Mouse (Mus musculus): ENCODE measurements around the gene Utrn.

The Utrn gene

GRCm38 (mm10) chr10:12703526-12703925 lies 165.6 kb downstream of the Utrn start:
- Histone ChIP-seq H3K27me3 (ENCODE audit: control insufficient read depth, insufficient read depth, low read length, poor library complexity, severe bottlenecking) (no peaks in the 10 kb centered on the region), H3K36me3 (ENCODE audit: control insufficient read depth, insufficient read depth, low read length, poor library complexity, severe bottlenecking) (peaks cover 1% of the 10 kb centered on the region; the same call in 1 of the 2 replicates)
- DNase-seq (ENCODE audit: low read depth, low spot score), result no peak

GRCm38 (mm10) chr10:12702140-12702539 lies 167.0 kb downstream of the Utrn start:
- DNase-seq (ENCODE audit: low read depth, low spot score), result no peak
- peaks cover 1% of the 10 kb centered on the region for H3K36me3 ChIP-seq (ENCODE audit: control insufficient read depth, insufficient read depth, low read length, poor library complexity, severe bottlenecking)
- no peaks in the 10 kb centered on the region for H3K27me3 ChIP-seq (ENCODE audit: control insufficient read depth, insufficient read depth, low read length, poor library complexity, severe bottlenecking)

GRCm38 (mm10) chr10:12701694-12702093 lies 167.5 kb downstream of the Utrn start:
- DNase-seq (ENCODE audit: low read depth, low spot score), result no peak
- peaks cover 2% of the 10 kb centered on the region; the same call in 1 of the 2 replicates for H3K36me3 ChIP-seq (ENCODE audit: control insufficient read depth, insufficient read depth, low read length, poor library complexity, severe bottlenecking)
- H3K27me3 ChIP-seq (ENCODE audit: control insufficient read depth, insufficient read depth, low read length, poor library complexity, severe bottlenecking), result no peaks in the 10 kb centered on the region

GRCm38 (mm10) chr10:12700576-12700975 lies 168.6 kb downstream of the Utrn start:
- Histone ChIP-seq H3K27me3 (ENCODE audit: control insufficient read depth, insufficient read depth, low read length, poor library complexity, severe bottlenecking) (no peaks in the 10 kb centered on the region), H3K36me3 (ENCODE audit: control insufficient read depth, insufficient read depth, low read length, poor library complexity, severe bottlenecking) (peaks cover 5% of the 10 kb centered on the region; the same call in 1 of the 2 replicates)
- DNase-seq (ENCODE audit: low read depth, low spot score), result peak; percentile 45

- H3K27me3 ChIP-seq (ENCODE audit: control insufficient read depth, insufficient read depth, low read length, poor library complexity, severe bottlenecking), result no peaks in the 10 kb centered on the region
- H3K36me3 ChIP-seq (ENCODE audit: control insufficient read depth, insufficient read depth, low read length, poor library complexity, severe bottlenecking), result peaks cover 5% of the 10 kb centered on the region; the same call in 1 of the 2 replicates
- no peak for DNase-seq (ENCODE audit: low read depth, low spot score)
These were observed 171.3 kb downstream of the Utrn start for GRCm38 (mm10) chr10:12697902-12698301.

- peaks cover 5% of the 10 kb centered on the region; the same call in 1 of the 2 replicates for H3K36me3 ChIP-seq (ENCODE audit: control insufficient read depth, insufficient read depth, low read length, poor library complexity, severe bottlenecking)
- no peak for DNase-seq (ENCODE audit: low read depth, low spot score)
- no peaks in the 10 kb centered on the region for H3K27me3 ChIP-seq (ENCODE audit: control insufficient read depth, insufficient read depth, low read length, poor library complexity, severe bottlenecking)
These were observed 172.5 kb downstream of the Utrn start for GRCm38 (mm10) chr10:12696704-12697103.

- peaks cover 5% of the 10 kb centered on the region; the same call in 1 of the 2 replicates for H3K36me3 ChIP-seq (ENCODE audit: control insufficient read depth, insufficient read depth, low read length, poor library complexity, severe bottlenecking)
- DNase-seq (ENCODE audit: low read depth, low spot score), result no peak
- no peaks in the 10 kb centered on the region for H3K27me3 ChIP-seq (ENCODE audit: control insufficient read depth, insufficient read depth, low read length, poor library complexity, severe bottlenecking)
These were observed 174.4 kb downstream of the Utrn start for GRCm38 (mm10) chr10:12694774-12695173.

GRCm38 (mm10) chr10:12690601-12691000 lies 178.6 kb downstream of the Utrn start:
- Histone ChIP-seq H3K27me3 (ENCODE audit: control insufficient read depth, insufficient read depth, low read length, poor library complexity, severe bottlenecking) (no peaks in the 10 kb centered on the region), H3K36me3 (ENCODE audit: control insufficient read depth, insufficient read depth, low read length, poor library complexity, severe bottlenecking) (0 out of 2 replicates have a peak, but pooled peaks cover 3% of the 10 kb centered on the region)
- peak; percentile 75 for DNase-seq (ENCODE audit: low read depth, low spot score)

GRCm38 (mm10) chr10:12685683-12686082 lies 183.5 kb downstream of the Utrn start:
- Histone ChIP-seq H3K36me3 (ENCODE audit: control insufficient read depth, insufficient read depth, low read length, poor library complexity, severe bottlenecking) (peaks cover 6% of the 10 kb centered on the region; the same call in 1 of the 2 replicates), H3K27me3 (ENCODE audit: control insufficient read depth, insufficient read depth, low read length, poor library complexity, severe bottlenecking) (no peaks in the 10 kb centered on the region)

GRCm38 (mm10) chr10:12684018-12684417 lies 185.1 kb downstream of the Utrn start:
- no peak for DNase-seq (ENCODE audit: low read depth, low spot score)
- Histone ChIP-seq H3K27me3 (ENCODE audit: control insufficient read depth, insufficient read depth, low read length, poor library complexity, severe bottlenecking) (no peaks in the 10 kb centered on the region), H3K36me3 (ENCODE audit: control insufficient read depth, insufficient read depth, low read length, poor library complexity, severe bottlenecking) (peaks cover 6% of the 10 kb centered on the region; the same call in 1 of the 2 replicates)

More at GRCm38 (mm10) chr10:12685683-12686082, 183.5 kb downstream of the Utrn start:
- DNase-seq (ENCODE audit: low read depth, low spot score), result no peak

GRCm38 (mm10) chr10:12673309-12673708 lies 195.9 kb downstream of the Utrn start:
- Histone ChIP-seq H3K36me3 (ENCODE audit: control insufficient read depth, insufficient read depth, low read length, poor library complexity, severe bottlenecking) (peaks cover 5% of the 10 kb centered on the region; the same call in 1 of the 2 replicates), H3K27me3 (ENCODE audit: control insufficient read depth, insufficient read depth, low read length, poor library complexity, severe bottlenecking) (no peaks in the 10 kb centered on the region)
- DNase-seq (ENCODE audit: low read depth, low spot score), result no peak

- no peak for DNase-seq (ENCODE audit: low read depth, low spot score)
- Histone ChIP-seq H3K27me3 (ENCODE audit: control insufficient read depth, insufficient read depth, low read length, poor library complexity, severe bottlenecking) (no peaks in the 10 kb centered on the region), H3K36me3 (ENCODE audit: control insufficient read depth, insufficient read depth, low read length, poor library complexity, severe bottlenecking) (peaks cover 7% of the 10 kb centered on the region; the same call in 1 of the 2 replicates)
These were observed 197.6 kb downstream of the Utrn start for GRCm38 (mm10) chr10:12671608-12672007.

- H3K27me3 ChIP-seq (ENCODE audit: control insufficient read depth, insufficient read depth, low read length, poor library complexity, severe bottlenecking), result 0 out of 2 replicates have a peak, but pooled peaks cover 2% of the 10 kb centered on the region
- peaks cover 18% of the 10 kb centered on the region for H3K36me3 ChIP-seq (ENCODE audit: control insufficient read depth, insufficient read depth, low read length, poor library complexity, severe bottlenecking)
- peak; percentile 32 for DNase-seq (ENCODE audit: low read depth, low spot score)
These were observed 207.1 kb downstream of the Utrn start for GRCm38 (mm10) chr10:12662035-12662434.

GRCm38 (mm10) chr10:12658023-12658744 lies 211.0 kb downstream of the Utrn start:
- H3K36me3 ChIP-seq (ENCODE audit: control insufficient read depth, insufficient read depth, low read length, poor library complexity, severe bottlenecking), result peaks cover 6% of the 10 kb centered on the region
- DNase-seq (ENCODE audit: low read depth, low spot score), result no peak
- H3K27me3 ChIP-seq (ENCODE audit: control insufficient read depth, insufficient read depth, low read length, poor library complexity, severe bottlenecking), result 0 out of 2 replicates have a peak, but pooled peaks cover 2% of the 10 kb centered on the region

- H3K36me3 ChIP-seq (ENCODE audit: control insufficient read depth, insufficient read depth, low read length, poor library complexity, severe bottlenecking), result peaks cover 4% of the 10 kb centered on the region; the same call in 1 of the 2 replicates
- no peaks in the 10 kb centered on the region for H3K27me3 ChIP-seq (ENCODE audit: control insufficient read depth, insufficient read depth, low read length, poor library complexity, severe bottlenecking)
- DNase-seq (ENCODE audit: low read depth, low spot score), result no peak
These were observed 216.2 kb downstream of the Utrn start for GRCm38 (mm10) chr10:12652988-12653387.

All from splenic B cell, adult 2 months (primary cell).